In the genomic region with DNA sequence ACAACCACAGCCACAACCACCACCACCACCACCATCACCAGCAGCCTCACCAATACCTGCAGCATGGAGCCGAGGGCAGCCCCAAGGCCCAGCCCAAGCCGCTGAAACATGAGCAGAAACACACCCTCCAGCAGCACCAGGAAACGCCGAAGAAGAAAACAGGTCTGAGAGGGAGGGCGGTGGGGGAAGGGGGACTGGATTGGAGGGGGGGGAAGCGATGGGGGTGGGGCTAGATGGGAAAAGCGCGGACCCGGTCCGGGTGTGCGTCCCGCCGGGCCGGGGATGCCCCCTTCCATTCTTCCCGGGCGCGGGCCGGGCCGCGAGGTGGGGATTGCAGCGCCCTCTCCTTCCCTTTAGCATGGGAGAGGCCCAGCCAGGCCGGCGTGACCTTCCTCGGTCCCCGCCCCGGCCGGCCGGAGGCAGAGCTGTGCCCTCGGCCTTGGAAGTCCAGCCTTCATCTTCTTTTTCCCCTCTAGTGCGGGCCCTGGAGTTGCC, we compare ENCODE assay signal across 9 mouse cellular contexts. TPM values are rescaled to one million over a fixed set of nuclear protein-coding genes. Genes with fewer than 3 reads are reported as not detected.
DNase-seq lines count a peak whose midpoint lies in the region; ATAC-seq lines count a peak whose summit lies in the region.
"Had no signal": no experiment of that assay in that cellular context is flagged by ENCODE, and none has a peak within 500 bp of the region (broad histone marks: within the 10 kb centered on the region; RNA-seq: fewer than 3 reads in every experiment).

No protein-coding gene starts in this region.

- ATAC-seq in megakaryocyte progenitor cell, adult 5-6 weeks (replicated peaks; ENCODE audit: poor library complexity): no peak

- H3K27ac ChIP-seq in forebrain, embryonic 10.5 days: peak overlapping the region; percentile 99

- H3K27me3 ChIP-seq in forebrain, embryonic 10.5 days (ENCODE audit: poor library complexity, severe bottlenecking): no peaks in the 10 kb centered on the region
- H3K27me3 ChIP-seq in megakaryocyte, embryonic 14.5 days (replicated peaks): no peaks in the 10 kb centered on the region

- no peaks in the 10 kb centered on the region for H3K9me3 ChIP-seq in forebrain, embryonic 10.5 days
- no peaks in the 10 kb centered on the region for H3K9me3 ChIP-seq in megakaryocyte, embryonic 14.5 days

- peaks cover 19% of the 10 kb centered on the region for H3K4me1 ChIP-seq in forebrain, embryonic 10.5 days
- H3K4me1 ChIP-seq in megakaryocyte, embryonic 14.5 days: peaks cover 32% of the 10 kb centered on the region; the same call in 1 of the 2 replicates

- intact Hi-C loops in heart, postnatal 36 days (cut with DNase I): loop anchor here (2.0 kb wide), 1 partner anchor 80 kb away; a partner anchor contains a TSS
- intact Hi-C loops in left cerebral cortex, postnatal 4 days (cut with DNase I): no loop called here

- DNase-seq in Muller cell, postnatal 12 days (ENCODE audit: inconsistent ontology term): peak; percentile 61
- DNase-seq in adrenal gland, postnatal 4 days (ENCODE audit: low spot score in 2 of 2): peak; percentile 27 to 30
- DNase-seq in forebrain, embryonic 10.5 days (ENCODE audit: extremely low spot score, low spot score): no peak
- peak; percentile 48 to 68 for DNase-seq in heart, postnatal 36 days
- peak; percentile 40 for DNase-seq in left cerebral cortex, postnatal 4 days
- peak; percentile 43 for DNase-seq in spleen, adult 12 weeks (ENCODE audit: low spot score)

- H3K4me3 ChIP-seq in forebrain, embryonic 10.5 days: peak overlapping the region; percentile 99
- peak overlapping the region; percentile 99 for H3K4me3 ChIP-seq in megakaryocyte, embryonic 14.5 days (replicated peaks)

- peaks cover 31% of the 10 kb centered on the region for H3K36me3 ChIP-seq in forebrain, embryonic 10.5 days (replicated peaks)
- peaks cover 26% of the 10 kb centered on the region for H3K36me3 ChIP-seq in megakaryocyte, embryonic 14.5 days (replicated peaks; ENCODE audit: low read length)

- WGBS in forebrain, embryonic 10.5 days: under 1% methylated on average over 26 of the region's 30 CpGs

RNA-seq across cellular contexts. Expression of a gene that starts 0.4 kb away (rescaled TPM):
- 10 to 100 TPM; 87.2 to 91.6 TPM for total RNA-seq in adrenal gland, postnatal 4 days (2021)
- 3.9 TPM in 2 replicates for polyA plus RNA-seq in forebrain, embryonic 10.5 days (2016; fragmentation: Nextera tagmentation; extraction: Ambion mirVana)
- total RNA-seq in heart, postnatal 36 days (2021): 10 to 100 TPM; 46.8 to 48.3 TPM
- total RNA-seq in left cerebral cortex, postnatal 4 days (2021): 10 to 100 TPM; 74.1 to 76.0 TPM
- 8.0 and 25.8 TPM in 2 replicates for polyA plus RNA-seq in megakaryocyte, embryonic 14.5 days (2012; ENCODE audit: insufficient read depth, low replicate concordance)
- 68.5 and 75.4 TPM in 2 replicates for total RNA-seq in megakaryocyte progenitor cell, adult 5-6 weeks (2015)
- 76.5 and 98.4 TPM in 2 replicates for total RNA-seq in megakaryocyte progenitor cell, adult 5-6 weeks (2017)

RNA-seq across cellular contexts. Expression of a gene that starts 38.7 kb away (rescaled TPM):
- not detected for total RNA-seq in adrenal gland, postnatal 4 days (2021)
- polyA plus RNA-seq in forebrain, embryonic 10.5 days (2016; fragmentation: Nextera tagmentation; extraction: Ambion mirVana): 0.21 and 0.73 TPM in 2 replicates
- not detected for total RNA-seq in heart, postnatal 36 days (2021)
- total RNA-seq in left cerebral cortex, postnatal 4 days (2021): under 1 TPM; 0.26 to 0.52 TPM
- not detected in 2 replicates for polyA plus RNA-seq in megakaryocyte, embryonic 14.5 days (2012; ENCODE audit: insufficient read depth, low replicate concordance)
- total RNA-seq in megakaryocyte progenitor cell, adult 5-6 weeks (2015): not detected in 2 replicates
- not detected in 2 replicates for total RNA-seq in megakaryocyte progenitor cell, adult 5-6 weeks (2017)
- total RNA-seq: gastrocnemius, postnatal 4 days had no signal
